Mouse (Mus musculus) right cerebral cortex, adult 2 months (tissue): Measurements from ENCODE around the gene Spata25.

ENCODE experiments used
- DNase-seq, 2 experiments: peaks; one replicate each; pipeline ENCODE4 v3.0.0; 2021 to 2022; ENCODE audit warnings: low spot score in 2 of 2

The Spata25 gene

DNA sequence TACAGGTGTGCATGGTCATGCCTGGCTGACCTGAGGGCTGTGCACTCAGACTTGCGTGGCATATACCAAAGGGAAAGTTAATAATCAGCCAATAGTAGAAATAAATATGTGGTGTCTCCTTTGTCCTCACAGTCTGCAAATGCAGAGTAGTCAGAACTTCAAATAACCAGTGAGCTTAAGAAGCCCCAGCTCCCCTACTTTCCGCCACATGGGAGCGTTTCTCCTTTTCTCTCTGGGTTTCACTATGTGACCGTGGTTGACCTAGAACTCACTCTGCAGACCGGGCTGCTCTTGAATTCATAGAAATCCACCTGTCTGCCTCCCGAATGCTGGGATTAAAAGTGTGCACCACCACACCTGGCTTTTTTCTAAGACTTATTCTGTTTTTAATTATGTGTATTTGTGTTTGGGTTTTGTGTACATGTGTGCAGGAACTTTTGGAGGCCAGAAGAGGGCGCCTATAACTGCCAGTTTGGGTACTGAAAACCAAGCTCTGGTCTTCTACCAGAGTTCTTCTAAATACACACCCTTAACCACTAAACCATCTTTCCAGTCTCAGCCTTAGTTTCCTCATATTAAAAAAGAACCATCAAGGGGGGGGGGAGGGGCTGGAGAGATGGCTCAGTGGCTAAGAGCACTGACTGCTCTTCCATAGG, 44.3 kb downstream of the Spata25 start:
- no peak for DNase-seq

DNA sequence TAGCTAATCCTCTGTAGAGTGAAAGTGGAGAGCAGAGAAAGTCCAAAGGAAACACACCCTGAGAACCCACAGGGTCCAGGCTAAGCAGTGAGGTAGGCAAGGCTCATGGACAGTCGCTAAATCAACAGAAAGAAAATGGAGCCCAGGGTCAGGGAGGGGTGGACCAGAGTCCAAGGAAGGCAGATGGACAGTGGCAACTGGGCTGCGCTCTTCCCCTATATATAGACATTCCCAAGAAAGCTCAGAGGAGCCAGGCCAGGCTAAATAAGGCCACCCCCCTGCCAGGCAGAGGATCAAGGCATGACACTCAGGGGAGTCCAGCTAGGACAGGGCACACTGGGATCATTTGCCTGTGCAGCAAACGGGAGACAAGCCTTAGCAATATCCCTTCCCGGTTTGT, 46.5 kb downstream of the Spata25 start:
- DNase-seq = no peak

- DNase-seq = no peak
These were observed 48.8 kb downstream of the Spata25 start, which contains the start of gene Tnnc2 for GRCm38 (mm10) chr2:164779481-164780086. Gene Tnnc2, minus strand, starts transcription at chr2:164779967.

GRCm38 (mm10) chr2:164778809-164779208, 49.5 kb downstream of the Spata25 start:
- DNase-seq = no peak

DNA sequence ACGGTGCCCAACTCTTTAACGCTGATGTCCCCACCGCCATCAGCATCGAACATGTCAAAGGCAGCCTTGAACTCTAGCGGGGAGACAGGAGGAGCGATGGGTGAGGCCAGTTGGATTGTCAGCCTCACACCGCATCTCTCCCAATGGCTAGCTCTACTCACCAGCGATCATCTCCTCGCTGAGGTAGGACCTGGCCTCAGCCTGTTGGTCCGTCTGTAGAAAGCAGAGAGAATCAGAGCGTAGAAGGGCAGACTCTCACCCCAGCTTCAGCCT, 50.4 kb downstream of the Spata25 start:
- DNase-seq = no peak

GRCm38 (mm10) chr2:164777246-164778014, 50.9 kb downstream of the Spata25 start:
- no peak for DNase-seq

DNA sequence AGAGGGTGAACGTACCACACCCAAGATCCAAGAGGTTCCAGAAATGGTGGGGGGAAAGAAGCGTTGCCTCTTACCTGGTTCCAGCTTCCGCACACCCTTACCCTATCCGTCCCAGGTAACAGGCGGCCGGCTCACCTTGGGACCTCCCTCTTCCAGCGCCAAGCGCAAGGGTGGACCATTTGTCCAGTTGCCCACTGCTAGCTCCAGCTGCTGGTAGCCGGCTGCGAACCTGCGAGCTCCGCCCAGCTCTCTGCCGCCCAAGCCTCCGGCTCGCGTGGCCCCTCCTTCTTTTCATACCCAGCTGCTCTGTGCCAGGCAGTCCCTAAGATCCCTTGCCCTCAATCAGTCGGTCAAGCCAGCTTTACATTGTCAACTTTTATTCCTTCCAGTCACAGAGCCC, 51.5 kb downstream of the Spata25 start:
- no peak for DNase-seq
